Comparison of ENCODE assay signal across 7 mouse cellular contexts in the genomic region with DNA sequence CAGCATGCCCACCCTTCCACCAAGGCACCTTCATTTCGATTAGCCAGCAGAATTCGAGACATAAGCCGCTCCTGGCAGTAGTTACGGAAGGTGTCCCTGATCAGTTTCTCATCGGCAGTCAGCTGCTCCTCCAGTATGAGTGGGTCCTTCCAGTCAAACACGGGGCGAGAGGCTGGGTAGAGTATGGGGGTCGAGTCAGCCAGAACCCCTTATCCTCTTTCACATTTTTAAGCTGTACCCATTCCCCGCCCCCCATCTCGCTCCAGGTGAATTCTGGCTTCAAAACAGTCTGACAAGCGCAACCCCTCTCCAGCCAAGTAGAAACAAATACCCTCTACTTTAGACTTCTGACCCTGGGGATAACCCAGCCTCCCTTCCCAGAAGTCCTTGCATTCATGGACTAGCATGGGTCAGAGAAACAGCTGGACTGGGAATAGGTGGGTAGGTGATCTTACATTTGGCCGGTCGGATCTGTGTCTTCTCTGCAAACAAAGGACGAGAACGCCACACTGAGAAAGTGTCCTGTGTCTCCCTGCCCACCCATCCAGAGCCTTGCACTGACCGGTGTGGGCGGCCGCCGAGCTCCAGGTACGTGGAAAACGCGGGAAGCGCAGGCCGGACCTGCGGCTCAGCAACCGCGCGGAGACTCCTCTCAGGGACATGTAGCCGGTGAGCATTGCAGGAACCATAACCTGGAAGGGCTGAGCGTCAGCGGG. TPM values are rescaled to one million over a fixed set of nuclear protein-coding genes. Genes with fewer than 3 reads are reported as not detected.
DNase-seq lines count a peak whose midpoint lies in the region; ATAC-seq and TF ChIP-seq lines count a peak whose summit lies in the region.

No protein-coding gene starts in this region.

- no peaks in the 10 kb centered on the region for H3K79me3 ChIP-seq in C2C12 (ENCODE audit: low read depth)

- H3K79me2 ChIP-seq in C2C12 (ENCODE audit: control insufficient read depth, insufficient read depth), result no peaks in the 10 kb centered on the region

- H3K9ac ChIP-seq in ES-Bruce4 (ENCODE audit: low read depth, poor library complexity, severe bottlenecking), result peak overlapping the region; percentile 76
- H3K9ac ChIP-seq in hindbrain, embryonic 12.5 days, result peak overlapping the region; percentile 77
- H3K9ac ChIP-seq in liver, embryonic 12.5 days, result peak overlapping the region; percentile 83

- WGBS in hindbrain, embryonic 12.5 days, result 15% methylated on average over 31 of the region's 31 CpGs
- 12% methylated on average over 31 of the region's 31 CpGs for WGBS in liver, embryonic 12.5 days (ENCODE audit: insufficient replicate concordance)

- no peak for TF ChIP-seq EP300 in ES-Bruce4 (IDR thresholded peaks at IDR 0.05; ENCODE audit: insufficient read depth, low read depth, low read length)

- no peaks in the 10 kb centered on the region for H3K4me1 ChIP-seq in ES-Bruce4 (ENCODE audit: control insufficient read depth, insufficient read depth, low read length)
- H3K4me1 ChIP-seq in hindbrain, embryonic 12.5 days, result peaks cover 15% of the 10 kb centered on the region
- H3K4me1 ChIP-seq in liver, embryonic 12.5 days, result peaks cover 40% of the 10 kb centered on the region

- H3K4me2 ChIP-seq in hindbrain, embryonic 12.5 days (replicated peaks), result peak overlapping the region; percentile 67
- peak overlapping the region; percentile 85 for H3K4me2 ChIP-seq in liver, embryonic 12.5 days

- no peaks in the 10 kb centered on the region for H3K9me3 ChIP-seq in ES-Bruce4 (replicated peaks; ENCODE audit: control insufficient read depth, insufficient read depth, low read length, poor library complexity, severe bottlenecking)
- H3K9me3 ChIP-seq in hindbrain, embryonic 12.5 days (replicated peaks), result no peaks in the 10 kb centered on the region
- H3K9me3 ChIP-seq in liver, embryonic 12.5 days (replicated peaks), result no peaks in the 10 kb centered on the region

- H3K36me3 ChIP-seq in C2C12 (ENCODE audit: control insufficient read depth, insufficient read depth), result no peaks in the 10 kb centered on the region
- H3K36me3 ChIP-seq in ES-Bruce4 (ENCODE audit: control insufficient read depth, insufficient read depth, low read length, poor library complexity, severe bottlenecking), result peaks cover 30% of the 10 kb centered on the region
- peaks cover 21% of the 10 kb centered on the region for H3K36me3 ChIP-seq in hindbrain, embryonic 12.5 days
- peaks cover 39% of the 10 kb centered on the region for H3K36me3 ChIP-seq in liver, embryonic 12.5 days

- DNase-seq in ovary, postnatal 10 days (ENCODE audit: low spot score), result no peak
- no peak for DNase-seq in frontal cortex, postnatal 25 days (ENCODE audit: low spot score in 2 of 2)
- DNase-seq in adrenal gland, adult 18-20 months (ENCODE audit: low spot score in 2 of 2), result no peak

- ATAC-seq in hindbrain, embryonic 12.5 days (ENCODE audit: low FRiP score), result peak; percentile 68
- ATAC-seq in liver, embryonic 12.5 days, result peak; percentile 6; the same call in 1 of the 2 replicates

- peak overlapping the region; percentile 61 for H3K4me3 ChIP-seq in C2C12 (ENCODE audit: insufficient read depth, poor library complexity, severe bottlenecking)
- peak overlapping the region; percentile 77 for H3K4me3 ChIP-seq in ES-Bruce4 (ENCODE audit: low read depth, low read length)
- H3K4me3 ChIP-seq in hindbrain, embryonic 12.5 days, result peak overlapping the region; percentile 72
- peak overlapping the region; percentile 80 for H3K4me3 ChIP-seq in liver, embryonic 12.5 days

- H3K27me3 ChIP-seq in C2C12 (ENCODE audit: control insufficient read depth, insufficient read depth, insufficient read length) (no peaks in the 10 kb centered on the region), ES-Bruce4 (ENCODE audit: control insufficient read depth, insufficient read depth, low read length, poor library complexity, severe bottlenecking) (no peaks in the 10 kb centered on the region)
- H3K27me3 ChIP-seq in hindbrain, embryonic 12.5 days, result no peaks in the 10 kb centered on the region
- no peaks in the 10 kb centered on the region for H3K27me3 ChIP-seq in liver, embryonic 12.5 days (replicated peaks)

- peak overlapping the region; percentile 62 for H3K27ac ChIP-seq in ES-Bruce4 (ENCODE audit: insufficient read depth, low read length)
- H3K27ac ChIP-seq in hindbrain, embryonic 12.5 days, result peak overlapping the region; percentile 60; the same call in 1 of the 2 replicates
- H3K27ac ChIP-seq in liver, embryonic 12.5 days, result peak overlapping the region; percentile 82

- peak overlapping the region; percentile 75 for H3ac ChIP-seq in C2C12 (ENCODE audit: control insufficient read depth, insufficient read length, low read depth)

- no peak for TF ChIP-seq POLR2A in ES-Bruce4 (IDR thresholded peaks at IDR 0.05; ENCODE audit: insufficient read depth, low read length)

- TF ChIP-seq CTCF in C2C12 (IDR thresholded peaks at IDR 0.05; ENCODE audit: control insufficient read depth, insufficient read depth, insufficient read length) (no peak), ES-Bruce4 (IDR thresholded peaks at IDR 0.05; ENCODE audit: low read depth, low read length) (no peak)

TF ChIP-seq in C2C12, 6 proteins besides CTCF, POLR2A, EP300 and RAD21:
- TF ChIP-seq MYOG (IDR thresholded peaks at IDR 0.05; ENCODE audit: control insufficient read depth, extremely low read depth, insufficient read length) (no peak), MAX (IDR thresholded peaks at IDR 0.05) (no peak), CEBPB (IDR thresholded peaks at IDR 0.05; ENCODE audit: low read depth) (no peak)

RNA-seq across cellular contexts. Expression of a gene that starts 0.6 kb away (rescaled TPM):
- polyA plus RNA-seq in C2C12 (2012; fragmentation: generic; extraction: Trizol) (11.4 TPM), ES-Bruce4 (2011; ENCODE audit: insufficient read depth, insufficient read length, low read depth, missing spikeins) (72.5 and 78.5 TPM in 2 replicates)
- 32.8 and 35.0 TPM in 2 replicates for polyA plus RNA-seq in hindbrain, embryonic 12.5 days (2016; fragmentation: Nextera tagmentation; extraction: Ambion mirVana)
- polyA plus RNA-seq in liver, embryonic 12.5 days (2016; fragmentation: Nextera tagmentation; extraction: Ambion mirVana), result 41.1 and 44.3 TPM in 2 replicates
- total RNA-seq in adrenal gland, adult 18-20 months (2021), result 10 to 100 TPM; 52.4 to 56.5 TPM

RNA-seq across cellular contexts. Expression of a gene that starts 8.6 kb away (rescaled TPM):
- polyA plus RNA-seq in C2C12 (2012; fragmentation: generic; extraction: Trizol) (0.09 TPM), ES-Bruce4 (2011; ENCODE audit: insufficient read depth, insufficient read length, low read depth, missing spikeins) (not detected in 2 replicates)
- polyA plus RNA-seq in hindbrain, embryonic 12.5 days (2016; fragmentation: Nextera tagmentation; extraction: Ambion mirVana), result 3.7 and 4.2 TPM in 2 replicates
- 517 and 552 TPM in 2 replicates for polyA plus RNA-seq in liver, embryonic 12.5 days (2016; fragmentation: Nextera tagmentation; extraction: Ambion mirVana)
- not detected for total RNA-seq in adrenal gland, adult 18-20 months (2021)

RNA-seq across cellular contexts. Expression of a gene that starts 15.2 kb away (rescaled TPM):
- polyA plus RNA-seq in C2C12 (2012; fragmentation: generic; extraction: Trizol), result 9.0 TPM
- polyA plus RNA-seq in ES-Bruce4 (2011; ENCODE audit: insufficient read depth, insufficient read length, low read depth, missing spikeins), result 27.5 and 30.9 TPM in 2 replicates
- polyA plus RNA-seq in hindbrain, embryonic 12.5 days (2016; fragmentation: Nextera tagmentation; extraction: Ambion mirVana), result 7.6 and 8.6 TPM in 2 replicates
- polyA plus RNA-seq in liver, embryonic 12.5 days (2016; fragmentation: Nextera tagmentation; extraction: Ambion mirVana), result 10.8 and 11.4 TPM in 2 replicates
- 10 to 100 TPM; 11.2 to 12.5 TPM for total RNA-seq in adrenal gland, adult 18-20 months (2021)

RNA-seq across cellular contexts. Expression of a gene that starts 21.2 kb away (rescaled TPM):
- polyA plus RNA-seq in C2C12 (2012; fragmentation: generic; extraction: Trizol), result 8.5 TPM
- polyA plus RNA-seq in ES-Bruce4 (2011; ENCODE audit: insufficient read depth, insufficient read length, low read depth, missing spikeins), result 93.8 and 97.1 TPM in 2 replicates
- polyA plus RNA-seq in hindbrain, embryonic 12.5 days (2016; fragmentation: Nextera tagmentation; extraction: Ambion mirVana), result 37.2 TPM in 2 replicates
- polyA plus RNA-seq in liver, embryonic 12.5 days (2016; fragmentation: Nextera tagmentation; extraction: Ambion mirVana), result 110 TPM in 2 replicates
- total RNA-seq in adrenal gland, adult 18-20 months (2021), result 1 to 10 TPM; 6.9 to 9.4 TPM

RNA-seq across cellular contexts. Expression of a gene that starts 36.4 kb away (rescaled TPM):
- 104 TPM for polyA plus RNA-seq in C2C12 (2012; fragmentation: generic; extraction: Trizol)
- 50.8 and 52.6 TPM in 2 replicates for polyA plus RNA-seq in ES-Bruce4 (2011; ENCODE audit: insufficient read depth, insufficient read length, low read depth, missing spikeins)
- 92.2 and 98.9 TPM in 2 replicates for polyA plus RNA-seq in hindbrain, embryonic 12.5 days (2016; fragmentation: Nextera tagmentation; extraction: Ambion mirVana)
- 96.3 and 98.6 TPM in 2 replicates for polyA plus RNA-seq in liver, embryonic 12.5 days (2016; fragmentation: Nextera tagmentation; extraction: Ambion mirVana)
- 10 to 100 TPM; 58.8 to 69.6 TPM for total RNA-seq in adrenal gland, adult 18-20 months (2021)

Comparison
In these comparisons a context has a peak if more than half of its experiments do, and no peak if none do; other contexts are left out.
1. RNA of a gene that starts 8.6 kb away (polyA plus RNA-seq): 517 to 552 TPM in liver, embryonic 12.5 days; 3.7 to 4.2 TPM in hindbrain, embryonic 12.5 days, not detected in ES-Bruce4 and 0.09 TPM in C2C12 (single experiment); every median in the first group is over 10 times any median in the second.
2. Peak in every context shown above with its lines, with median percentiles within 50 percentile points of each other: H3K4me3 ChIP-seq, H3K27ac ChIP-seq and H3K9ac ChIP-seq.